Mouse (Mus musculus) megakaryocyte, embryonic 14.5 days (primary cell): ENCODE data around the gene Gm49369.

Experiments used
- FLI1 ChIP-seq: IDR thresholded peaks from 2 replicates; pipeline ENCODE4 v1.6.1; 2012; ENCODE audit warnings: low read length, inconsistent platforms, mixed read lengths
- GATA1 ChIP-seq: IDR thresholded peaks from 3 replicates; pipeline ENCODE4 v1.6.1; 2012; ENCODE audit warnings: mixed read lengths, low read length, inconsistent platforms, borderline replicate concordance

GRCm38 (mm10) chr7:142370937-142371336 is 11.5 kb downstream of the Gm49369 start:
- TF ChIP-seq GATA1, result no peak
- no peak for TF ChIP-seq FLI1
